Mouse (Mus musculus) megakaryocyte, embryonic 14.5 days (primary cell): Measurements from ENCODE around the gene Igfbp2.

Experiments used
- FLI1 ChIP-seq: IDR thresholded peaks from 2 replicates; pipeline ENCODE4 v1.6.1; 2012; ENCODE audit warnings: low read length, inconsistent platforms, mixed read lengths
- GATA1 ChIP-seq: IDR thresholded peaks from 3 replicates; pipeline ENCODE4 v1.6.1; 2012; ENCODE audit warnings: mixed read lengths, low read length, inconsistent platforms, borderline replicate concordance

GRCm38 (mm10) chr1:72790670-72791069 lies 33.6 kb upstream of the Igfbp2 start:
- TF ChIP-seq FLI1 = no peak
- no peak for TF ChIP-seq GATA1
